Mouse (Mus musculus) midbrain, embryonic 12.5 days (tissue): ENCODE data around the gene Olfr836. TPM values are rescaled to one million over a fixed set of nuclear protein-coding genes. Genes with fewer than 3 reads are reported as not detected.
"Not testable (repeated sequence)": the region's sequence is repeated elsewhere in the genome, so short reads cannot be mapped to it uniquely, and the experiment has no call there.

Experiments
- ATAC-seq: fragments of 200-750 bp; cut with Nextera tagmentation; 2 replicates; pipeline ENCODE4 v1.8.0; 2017; ENCODE audit warnings: low read depth, moderate TSS enrichment, moderate library complexity; ENCODE audit not compliant: low FRiP score
- H3K27ac ChIP-seq: fragments of 300-500 bp; sonication (generic); replicated peaks from 2 replicates; pipeline ENCODE4 v1.5.1; 2016; ENCODE audit warnings: mild to moderate bottlenecking
- H3K27me3 ChIP-seq: fragments of 300-500 bp; sonication (generic); 2 replicates; pipeline ENCODE4 v1.6.1; 2016; ENCODE audit warnings: mild to moderate bottlenecking
- H3K36me3 ChIP-seq: fragments of 300-500 bp; sonication (generic); 2 replicates; pipeline ENCODE4 v1.6.1; 2016
- H3K4me1 ChIP-seq: fragments of 300-500 bp; sonication (generic); 2 replicates; pipeline ENCODE4 v1.6.1; 2016
- H3K4me2 ChIP-seq: fragments of 300-500 bp; sonication (generic); replicated peaks from 2 replicates; pipeline ENCODE4 v1.6.1; 2016; ENCODE audit warnings: mild to moderate bottlenecking, moderate library complexity
- H3K4me3 ChIP-seq: fragments of 300-500 bp; sonication (generic); 2 replicates; pipeline ENCODE4 v1.5.1; 2016; ENCODE audit warnings: mild to moderate bottlenecking
- H3K9ac ChIP-seq: fragments of 300-500 bp; sonication (generic); replicated peaks from 2 replicates; pipeline ENCODE4 v1.6.1; 2016; ENCODE audit warnings: mild to moderate bottlenecking, moderate library complexity
- H3K9me3 ChIP-seq: fragments of 300-500 bp; sonication (generic); 2 replicates; pipeline ENCODE4 v1.6.1; 2016; ENCODE audit warnings: mild to moderate bottlenecking
- WGBS: fragments of 180-500 bp; shearing (Covaris S2); methylation state at CpG from one replicate; pipeline ENCODE4 v1.1.7; 2016; 5-methylcytosine and 5-hydroxymethylcytosine counted together
- polyA plus RNA-seq: library from polyadenylated mRNA; unstranded; fragments of >200 nt; fragmentation: Nextera tagmentation; extraction: Ambion mirVana; gene quantifications from 2 replicates; pipeline ENCODE4 v1.2.1, GENCODE M21; 2016

Gene Olfr836
- not detected in 2 replicates for polyA plus RNA-seq

GRCm38 (mm10) chr9:19120082-19120481 is at the start of gene Olfr836:
Gene Olfr836 (plus strand): TSS chr9:19120382.
- no peak within 1 kb of the TSS for H3K9ac ChIP-seq
- no peak within 1 kb of the TSS for H3K27ac ChIP-seq
- H3K4me1 ChIP-seq: no peaks in the 10 kb centered on the region
- no peaks in the 10 kb centered on the region for H3K27me3 ChIP-seq
- H3K36me3 ChIP-seq: no peaks in the 10 kb centered on the region
- no peak for ATAC-seq
- H3K4me3 ChIP-seq: no peak within 1 kb of the TSS
- H3K4me2 ChIP-seq: no peak within 1 kb of the TSS
- no peaks in the 10 kb centered on the region for H3K9me3 ChIP-seq

- no peaks in the 10 kb centered on the region for H3K27me3 ChIP-seq
- no peak overlapping the region for H3K4me3 ChIP-seq
- H3K36me3 ChIP-seq: no peaks in the 10 kb centered on the region
- H3K4me2 ChIP-seq: no peak overlapping the region
- no peak overlapping the region for H3K27ac ChIP-seq
- no peak for ATAC-seq
- no peak overlapping the region for H3K9ac ChIP-seq
- no peaks in the 10 kb centered on the region for H3K4me1 ChIP-seq
- H3K9me3 ChIP-seq: peaks cover 8% of the 10 kb centered on the region
- WGBS: 37% methylated on average over 3 of the region's 3 CpGs
Observed at GRCm38 (mm10) chr9:19084986-19085385, 35.2 kb upstream of the Olfr836 start.

GRCm38 (mm10) chr9:19092889-19093753 is 27.1 kb upstream of the Olfr836 start:
- ATAC-seq, H3K36me3 ChIP-seq, H3K9ac ChIP-seq, H3K27me3 ChIP-seq, H3K4me3 ChIP-seq, H3K4me2 ChIP-seq, H3K27ac ChIP-seq, H3K4me1 ChIP-seq: not testable (repeated sequence)
- WGBS: 68% methylated on average over 6 of the region's 6 CpGs
- H3K9me3 ChIP-seq: 0 out of 2 replicates have a peak, but pooled peaks cover 17% of the 10 kb centered on the region

- no peak overlapping the region for H3K4me3 ChIP-seq
- no peaks in the 10 kb centered on the region for H3K36me3 ChIP-seq
- 0 out of 2 replicates have a peak, but pooled peaks cover 17% of the 10 kb centered on the region for H3K9me3 ChIP-seq
- no peak overlapping the region for H3K9ac ChIP-seq
- no peaks in the 10 kb centered on the region for H3K4me1 ChIP-seq
- H3K27ac ChIP-seq: no peak overlapping the region
- H3K4me2 ChIP-seq: no peak overlapping the region
- 92% methylated on average over 4 of the region's 4 CpGs for WGBS
- ATAC-seq: no peak
- no peaks in the 10 kb centered on the region for H3K27me3 ChIP-seq
Observed at GRCm38 (mm10) chr9:19097286-19097685, 22.9 kb upstream of the Olfr836 start.

- Histone ChIP-seq H3K4me1 (no peaks in the 10 kb centered on the region), H3K27me3 (no peaks in the 10 kb centered on the region), H3K4me2 (no peak within 1 kb of the TSS), H3K4me3 (no peak within 1 kb of the TSS), H3K9ac (no peak within 1 kb of the TSS), H3K27ac (no peak within 1 kb of the TSS), H3K9me3 (peaks cover 10% of the 10 kb centered on the region; the same call in 1 of the 2 replicates), H3K36me3 (no peaks in the 10 kb centered on the region)
- ATAC-seq: no peak
- 89% methylated on average over 1 of the region's 1 CpGs for WGBS
Observed at GRCm38 (mm10) chr9:19136017-19136416, 15.8 kb downstream of the Olfr836 start, which contains the start of gene Olfr837. Gene Olfr837 (plus strand): TSS chr9:19136317.

Other genes with a start within 250 kb of the Olfr836 start
- not detected in 2 replicates for gene Olfr830, start 245.7 kb upstream of the Olfr836 start, polyA plus RNA-seq
- not detected in 2 replicates for gene Olfr832, start 183.3 kb upstream of the Olfr836 start, polyA plus RNA-seq
- gene Olfr834, start 132.4 kb upstream of the Olfr836 start, polyA plus RNA-seq: not detected in 2 replicates
- gene Olfr835, start 87.6 kb upstream of the Olfr836 start, polyA plus RNA-seq: not detected in 2 replicates
- gene Olfr837, start 15.9 kb downstream of the Olfr836 start, polyA plus RNA-seq: not detected in 2 replicates
- not detected in 2 replicates for gene Olfr839-ps1, start 56.9 kb downstream of the Olfr836 start, polyA plus RNA-seq
- not detected in 2 replicates for gene Olfr843, start 131.6 kb downstream of the Olfr836 start, polyA plus RNA-seq
- not detected in 2 replicates for gene Olfr844, start 196.0 kb downstream of the Olfr836 start, polyA plus RNA-seq
- not detected in 2 replicates for gene Olfr845, start 216.1 kb downstream of the Olfr836 start, polyA plus RNA-seq
- not detected in 2 replicates for gene Olfr846, start 243.6 kb downstream of the Olfr836 start, polyA plus RNA-seq